Mouse (Mus musculus) testis, postnatal 14 days (tissue): ENCODE measurements around the gene Cab39l.
"Not testable (repeated sequence)": the region's sequence is repeated elsewhere in the genome, so short reads cannot be mapped to it uniquely, and the experiment has no call there.

Source experiments
- DNase-seq: peaks from one replicate; pipeline ENCODE4 v3.0.0; 2021; ENCODE audit warnings: low spot score

The Cab39l gene

DNA sequence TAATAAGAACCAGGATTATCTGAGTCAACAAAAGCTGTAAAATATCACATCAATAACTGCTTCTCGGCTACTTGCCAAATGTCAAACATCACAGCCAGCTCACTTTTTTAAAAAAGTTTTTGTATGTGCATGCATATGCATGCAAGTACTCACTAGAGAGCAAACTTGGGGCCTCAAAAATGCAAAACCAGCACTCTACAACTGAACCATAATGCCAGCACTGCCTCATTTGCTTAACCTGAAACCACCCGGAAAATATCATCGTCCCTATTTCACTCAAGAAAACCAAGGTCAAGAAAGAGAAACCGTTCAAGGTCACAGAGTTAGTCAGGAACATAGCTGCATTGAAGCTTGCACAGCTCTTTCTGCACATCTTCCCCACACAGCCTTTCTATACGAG is 135.6 kb downstream of the Cab39l start:
- DNase-seq, result no peak

- DNase-seq, result no peak
These were observed 149.8 kb downstream of the Cab39l start for GRCm38 (mm10) chr14:59590614-59591013.

GRCm38 (mm10) chr14:59591901-59592300 is 151.1 kb downstream of the Cab39l start:
- DNase-seq, result no peak

GRCm38 (mm10) chr14:59592593-59592992 is 151.8 kb downstream of the Cab39l start:
- DNase-seq, result no peak

- no peak for DNase-seq
These were observed 154.2 kb downstream of the Cab39l start for GRCm38 (mm10) chr14:59594988-59595387.

DNA sequence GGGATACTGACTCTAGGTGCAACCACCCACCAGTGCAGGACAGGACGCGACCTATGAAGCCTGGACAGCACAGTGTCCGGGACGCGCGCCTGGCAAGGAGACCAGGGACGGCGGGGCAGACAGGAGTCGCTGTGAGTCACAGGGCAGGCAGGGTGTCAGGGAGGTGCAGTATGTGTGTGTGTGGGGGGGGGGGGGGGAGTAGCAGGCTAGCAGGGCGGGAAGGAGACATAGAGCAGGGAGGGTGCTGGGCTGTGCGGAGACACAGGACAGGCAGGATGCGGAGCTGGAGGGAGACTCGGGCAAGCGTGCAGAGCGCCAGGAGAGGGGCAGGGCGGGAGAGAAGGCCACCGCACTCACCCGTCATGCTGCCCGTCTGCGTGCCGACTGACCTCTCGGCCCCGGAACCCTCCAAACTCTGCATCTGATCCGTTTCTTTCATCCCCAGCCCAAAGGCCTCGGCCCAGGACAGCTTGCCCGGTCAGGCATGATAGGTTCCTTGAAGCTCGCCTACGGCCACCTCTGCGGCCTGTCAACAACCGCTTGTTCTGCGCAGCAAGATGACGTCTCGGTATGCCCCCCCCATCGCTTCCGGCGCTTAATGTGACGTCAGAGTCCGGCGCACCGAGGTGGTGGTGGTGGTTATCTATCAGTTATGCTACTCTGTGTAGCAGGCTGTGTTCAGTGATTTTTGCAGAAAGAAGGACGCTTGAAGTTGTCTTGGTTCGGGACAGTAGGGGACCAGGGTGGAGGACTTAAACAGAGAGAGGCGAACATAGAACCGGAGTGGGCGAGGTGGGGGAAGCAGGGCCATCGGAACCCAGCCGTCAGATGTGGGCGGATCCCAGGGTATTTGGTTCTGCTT is 156.9 kb downstream of the Cab39l start, which contains the start of gene Cdadc1:
Cdadc1 (minus strand) TSS at position 562 of the 862 bp plus-strand sequence.
- peak; percentile 93 for DNase-seq

GRCm38 (mm10) chr14:59598260-59598627 is 157.5 kb downstream of the Cab39l start:
- no peak for DNase-seq

DNA sequence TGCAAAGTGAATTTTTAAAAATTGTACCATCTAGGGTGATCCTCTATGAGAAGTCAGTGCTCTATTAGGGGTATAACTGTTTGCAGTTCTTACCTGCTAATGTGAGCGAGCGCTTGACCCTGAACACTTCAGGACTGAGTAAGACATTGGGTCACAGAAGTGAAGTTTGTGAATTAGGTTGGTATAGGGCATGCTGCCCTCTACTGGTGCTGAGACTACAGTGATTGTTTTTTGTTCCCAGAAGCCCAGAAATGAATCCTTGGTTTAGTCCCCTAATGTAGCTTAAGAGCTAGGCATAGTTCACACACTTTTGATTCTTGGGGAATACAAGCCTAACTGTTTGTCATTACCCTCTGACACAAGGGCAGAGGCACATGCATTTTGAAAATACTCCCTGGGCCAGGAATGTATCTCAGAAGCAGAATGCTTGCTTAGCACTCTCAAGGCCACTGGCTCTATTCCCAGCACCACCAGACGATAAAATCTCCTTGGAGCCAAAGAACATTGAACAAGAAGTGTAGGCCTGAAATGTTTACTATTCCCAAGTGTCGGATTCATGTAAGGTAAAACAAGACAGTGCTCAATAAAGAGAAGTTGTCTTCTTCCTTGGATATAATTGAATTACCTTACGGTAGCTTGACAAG is 163.4 kb downstream of the Cab39l start:
- peak; percentile 51 for DNase-seq

GRCm38 (mm10) chr14:59605671-59606353 is 165.0 kb downstream of the Cab39l start:
- peak; percentile 19 for DNase-seq

GRCm38 (mm10) chr14:59607021-59607420 is 166.2 kb downstream of the Cab39l start:
- DNase-seq, result no peak

GRCm38 (mm10) chr14:59612920-59613625 is 172.3 kb downstream of the Cab39l start:
- DNase-seq, result peak; percentile 67

DNA sequence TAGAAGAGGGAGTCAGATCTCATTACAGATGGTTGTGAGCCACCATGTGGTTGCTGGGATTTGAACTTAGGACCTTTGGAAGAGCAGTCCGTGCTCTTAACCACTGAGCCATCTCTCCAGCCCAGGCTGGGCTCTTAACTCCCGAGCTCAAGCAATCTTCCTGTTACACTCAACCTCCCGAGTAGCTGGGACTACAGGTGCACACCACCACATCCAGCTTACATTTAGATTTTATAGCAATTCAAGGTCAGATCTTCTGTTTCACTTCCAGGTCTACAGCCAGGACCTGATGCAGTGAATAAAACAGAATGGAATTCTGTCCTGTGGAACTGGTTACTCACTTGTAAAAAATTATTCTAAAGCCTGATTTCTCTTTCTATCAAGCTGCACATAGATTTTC is 173.4 kb downstream of the Cab39l start:
- DNase-seq, result not testable (repeated sequence)

GRCm38 (mm10) chr14:59616802-59617201 is 176.0 kb downstream of the Cab39l start:
- DNase-seq, result no peak

DNA sequence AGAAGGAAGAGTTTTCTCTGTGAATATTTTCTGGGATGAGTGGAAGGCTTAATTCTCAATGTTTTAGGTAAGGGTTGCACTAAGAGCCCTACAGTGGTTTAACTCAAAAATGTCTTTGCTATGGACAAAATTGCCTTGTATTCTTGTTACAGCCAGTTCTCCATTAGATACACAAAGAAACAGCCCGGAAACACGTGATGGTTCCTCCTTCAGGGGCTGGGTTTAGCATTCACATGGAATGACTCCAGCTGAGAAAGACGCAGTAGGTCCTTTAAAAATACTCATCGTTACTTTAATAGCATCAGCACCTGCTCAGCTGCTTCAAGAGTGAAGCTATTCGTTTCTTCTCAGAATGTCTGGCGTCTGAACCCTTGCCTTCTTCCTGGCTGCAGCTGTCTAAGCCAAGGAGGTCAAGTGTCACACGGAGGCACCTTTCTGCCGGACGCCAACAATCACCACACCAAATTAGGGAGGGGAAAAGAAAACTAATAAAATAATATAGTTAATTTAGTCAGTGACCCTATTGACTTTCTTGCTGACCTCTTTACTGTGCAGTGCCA is 183.6 kb downstream of the Cab39l start:
- DNase-seq, result no peak

GRCm38 (mm10) chr14:59625158-59625805 is 184.5 kb downstream of the Cab39l start, which contains the start of gene Shisa2:
Shisa2 (plus strand) TSS chr14:59625308.
- peak; percentile 78 for DNase-seq

GRCm38 (mm10) chr14:59625806-59626364 is 185.1 kb downstream of the Cab39l start:
- DNase-seq, result peak; percentile 25

- no peak for DNase-seq
These were observed 185.9 kb downstream of the Cab39l start for GRCm38 (mm10) chr14:59626711-59627110.

GRCm38 (mm10) chr14:59627142-59627680 is 186.4 kb downstream of the Cab39l start:
- DNase-seq, result no peak

DNA sequence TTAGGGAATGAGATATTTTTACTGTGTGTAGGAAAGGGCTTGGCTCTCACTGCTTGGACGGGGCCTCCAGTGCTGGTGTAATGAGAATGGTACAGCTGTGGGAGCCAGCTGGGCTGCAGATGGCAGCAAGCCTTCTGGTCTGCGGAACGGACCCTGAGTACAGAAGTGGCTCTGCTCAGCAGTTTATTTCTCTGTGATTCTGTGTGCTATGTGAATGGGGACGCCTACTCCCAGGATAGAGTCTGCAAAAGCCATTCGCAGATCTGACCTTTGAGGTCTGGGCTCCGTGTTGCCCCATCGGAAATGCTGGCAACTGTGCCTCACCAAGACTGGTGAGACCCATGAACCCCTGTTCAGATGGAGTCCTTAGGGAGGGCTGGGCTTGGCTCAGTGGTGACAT is 187.1 kb downstream of the Cab39l start:
- no peak for DNase-seq

DNA sequence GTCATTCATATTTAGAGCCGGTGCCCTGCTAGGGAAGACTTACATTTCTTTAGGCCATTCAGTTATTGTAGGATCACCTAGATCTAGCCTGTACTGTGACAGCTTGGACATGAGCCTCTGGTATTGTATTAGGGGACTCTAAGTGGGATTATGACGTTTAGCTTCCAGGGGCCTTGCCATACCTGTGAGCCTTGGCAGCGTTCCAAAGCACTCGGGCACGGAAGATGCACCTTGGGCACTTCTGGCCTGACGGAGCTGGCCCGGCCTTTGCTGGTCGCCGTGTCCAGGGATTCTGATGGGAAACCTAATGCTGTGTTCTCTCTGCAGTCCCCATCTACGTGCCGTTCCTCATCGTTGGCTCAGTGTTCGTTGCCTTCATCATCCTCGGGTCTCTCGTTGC is 188.5 kb downstream of the Cab39l start:
- DNase-seq, result no peak

DNA sequence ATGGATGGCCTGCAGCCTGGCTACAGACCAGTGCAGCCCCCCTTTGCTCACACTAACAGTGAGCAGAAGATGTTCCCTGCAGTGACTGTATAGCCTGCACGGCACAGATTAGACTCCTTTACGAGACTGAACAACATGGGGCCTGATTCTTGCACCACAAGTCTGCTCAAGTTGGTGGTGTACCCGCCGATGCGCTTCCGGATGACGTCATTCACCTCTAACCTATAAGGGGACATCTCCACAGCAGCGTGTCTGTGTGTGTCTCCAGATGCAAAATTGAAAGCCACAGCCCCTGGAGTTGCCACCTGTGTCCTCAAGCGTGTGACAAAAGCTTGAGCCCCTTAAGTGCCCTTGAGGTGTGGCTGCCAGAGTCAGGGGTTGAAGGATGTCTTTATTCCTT is 189.3 kb downstream of the Cab39l start:
- DNase-seq, result no peak
